Mouse (Mus musculus) lung, adult 2 months (tissue): ENCODE data around the gene Rarb.

Experiments used
- CTCF ChIP-seq: fragments of 200-500 bp; IDR thresholded peaks from 2 replicates; pipeline ENCODE4 v1.5.1; 2011; ENCODE audit warnings: mild to moderate bottlenecking, low read length, control low read depth; ENCODE audit not compliant: insufficient read depth
- POLR2A ChIP-seq: fragments of 200-500 bp; IDR thresholded peaks from 2 replicates; pipeline ENCODE4 v1.6.1; 2011; ENCODE audit warnings: low read depth, mild to moderate bottlenecking, control low read depth, low read length, borderline replicate concordance; ENCODE audit errors: extremely low read depth

GRCm38 (mm10) chr14:16746982-16747578, 71.9 kb downstream of the Rarb start:
- TF ChIP-seq CTCF (no peak), POLR2A (no peak)
